Mouse (Mus musculus) ES-E14 (cell line): ENCODE measurements around the gene Shisa7.

Experiments used
- ZC3H11A ChIP-seq: IDR thresholded peaks from 2 replicates; pipeline ENCODE4 v1.6.1; 2012; ENCODE audit warnings: low read depth, mild to moderate bottlenecking, inconsistent platforms, low read length, borderline replicate concordance
- ZNF384 ChIP-seq: IDR thresholded peaks from 2 replicates; pipeline ENCODE4 v1.6.1; 2012; ENCODE audit warnings: low read depth, low read length, inconsistent platforms

DNA sequence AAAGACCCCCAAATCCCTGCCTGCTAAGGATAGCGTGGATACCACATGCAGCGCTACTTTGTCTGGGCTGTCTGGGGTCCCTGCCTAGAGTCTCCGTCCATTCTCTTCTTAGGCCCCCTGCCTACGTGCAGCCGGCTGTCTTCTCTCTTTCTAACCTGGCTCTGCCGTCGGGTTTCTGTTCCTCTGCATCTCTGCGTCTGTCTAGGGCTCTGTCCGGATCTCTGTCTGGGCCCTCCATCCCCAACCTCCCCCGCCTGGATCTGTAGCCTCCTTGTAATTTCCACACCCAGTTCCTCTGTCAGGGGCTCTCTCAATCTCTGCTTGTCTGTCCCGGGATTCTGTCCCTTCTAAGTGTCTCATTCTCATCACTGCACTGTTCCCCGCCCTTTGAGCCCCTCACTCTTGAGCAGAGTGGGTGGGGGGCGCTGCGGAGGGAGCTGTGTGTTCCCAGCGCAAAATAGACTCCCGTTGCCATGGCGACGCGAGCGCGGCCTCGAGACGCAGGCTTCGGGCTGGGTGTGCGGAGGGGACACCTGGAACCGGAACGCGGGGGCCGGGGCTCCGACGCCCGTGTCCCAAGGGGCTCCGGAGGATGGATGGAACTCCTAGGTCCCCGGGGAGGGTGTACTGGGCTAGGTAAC, 772 bp downstream of the Shisa7 start:
- TF ChIP-seq ZNF384 (no peak), ZC3H11A (no peak)
